Mouse (Mus musculus) neural tube, embryonic 14.5 days (tissue): ENCODE data around the gene Myo1h. TPM values are rescaled to one million over a fixed set of nuclear protein-coding genes. Genes with fewer than 3 reads are reported as not detected.

Source experiments
- ATAC-seq: fragments of 200-750 bp; cut with Nextera tagmentation; 2 replicates; pipeline ENCODE4 v1.8.0; 2017; ENCODE audit warnings: low read depth, mild to moderate bottlenecking, moderate TSS enrichment, moderate library complexity
- H3K27ac ChIP-seq: fragments of 300-500 bp; sonication (generic); 2 replicates; pipeline ENCODE4 v1.5.1; 2014; ENCODE audit warnings: low read depth, mild to moderate bottlenecking, control low read depth, low read length, moderate library complexity, mixed read lengths
- H3K27me3 ChIP-seq: fragments of 300-500 bp; sonication (generic); 2 replicates; pipeline ENCODE4 v1.6.1; 2014; ENCODE audit warnings: low read length; ENCODE audit not compliant: control insufficient read depth, insufficient read depth
- H3K36me3 ChIP-seq: fragments of 300-500 bp; sonication (generic); 2 replicates; pipeline ENCODE4 v1.6.1; 2014; ENCODE audit warnings: low read length, mixed read lengths; ENCODE audit not compliant: control insufficient read depth, insufficient read depth
- H3K4me1 ChIP-seq: fragments of 300-500 bp; sonication (generic); 2 replicates; pipeline ENCODE4 v1.6.1; 2014; ENCODE audit warnings: low read length; ENCODE audit not compliant: control insufficient read depth, insufficient read depth
- H3K4me2 ChIP-seq: fragments of 300-500 bp; sonication (generic); 2 replicates; pipeline ENCODE4 v1.6.1; 2014; ENCODE audit warnings: mild to moderate bottlenecking, low read depth, low read length, control low read depth
- H3K4me3 ChIP-seq: fragments of 300-500 bp; sonication (generic); 2 replicates; pipeline ENCODE4 v1.5.1; 2014; ENCODE audit warnings: low read depth, low read length, control low read depth, mixed read lengths
- H3K9ac ChIP-seq: fragments of 300-500 bp; sonication (generic); replicated peaks from 2 replicates; pipeline ENCODE4 v1.6.1; 2014; ENCODE audit warnings: low read depth, mild to moderate bottlenecking, control low read depth, low read length, mixed read lengths
- H3K9me3 ChIP-seq: fragments of 300-500 bp; sonication (generic); 2 replicates; pipeline ENCODE4 v1.6.1; 2016; ENCODE audit warnings: low read length; ENCODE audit not compliant: control insufficient read depth
- WGBS: fragments of 180-500 bp; shearing (Covaris S2); extraction: QIAGEN DNeasy Blood & Tissue Kit; methylation state at CpG from one replicate; pipeline ENCODE4 v1.1.7; 2014; 5-methylcytosine and 5-hydroxymethylcytosine counted together
- polyA plus RNA-seq: library from polyadenylated mRNA; unstranded; fragments of >200 nt; fragmentation: Nextera tagmentation; extraction: Ambion mirVana; gene quantifications from 2 replicates; pipeline ENCODE4 v1.2.1, GENCODE M21; 2014

The Myo1h gene
- polyA plus RNA-seq, 1 experiment from 2014 or later, result 0.75 TPM

- ATAC-seq, result no peak
- H3K36me3 ChIP-seq, result peaks cover 30% of the 10 kb centered on the region
- 83% methylated on average over 9 of the region's 9 CpGs for WGBS
- H3K4me1 ChIP-seq, result peaks cover 21% of the 10 kb centered on the region
- H3K9me3 ChIP-seq, result no peaks in the 10 kb centered on the region
- H3K4me2 ChIP-seq, result no peak overlapping the region
- no peak overlapping the region for H3K27ac ChIP-seq
- H3K9ac ChIP-seq, result no peak overlapping the region
- H3K4me3 ChIP-seq, result no peak overlapping the region
- no peaks in the 10 kb centered on the region for H3K27me3 ChIP-seq
These were observed 94.4 kb downstream of the Myo1h start for GRCm38 (mm10) chr5:114383184-114383904.

- Histone ChIP-seq H3K4me1 (peaks cover 10% of the 10 kb centered on the region), H3K9me3 (no peaks in the 10 kb centered on the region), H3K27me3 (no peaks in the 10 kb centered on the region), H3K4me3 (no peak overlapping the region), H3K36me3 (peaks cover 40% of the 10 kb centered on the region), H3K9ac (no peak overlapping the region), H3K27ac (no peak overlapping the region), H3K4me2 (no peak overlapping the region)
- ATAC-seq, result no peak
- 90% methylated on average over 8 of the region's 8 CpGs for WGBS
These were observed 95.5 kb downstream of the Myo1h start for GRCm38 (mm10) chr5:114384448-114384847.

- 87% methylated on average over 9 of the region's 9 CpGs for WGBS
- Histone ChIP-seq H3K27me3 (no peaks in the 10 kb centered on the region), H3K27ac (no peak overlapping the region), H3K4me3 (no peak overlapping the region), H3K4me1 (no peaks in the 10 kb centered on the region), H3K9me3 (no peaks in the 10 kb centered on the region), H3K9ac (no peak overlapping the region), H3K4me2 (no peak overlapping the region), H3K36me3 (peaks cover 69% of the 10 kb centered on the region)
- no peak for ATAC-seq
These were observed 104.2 kb downstream of the Myo1h start for GRCm38 (mm10) chr5:114393169-114393568.

- Histone ChIP-seq H3K27me3 (no peaks in the 10 kb centered on the region), H3K4me3 (no peak overlapping the region), H3K4me1 (no peaks in the 10 kb centered on the region), H3K4me2 (no peak overlapping the region), H3K9ac (no peak overlapping the region), H3K27ac (no peak overlapping the region), H3K9me3 (no peaks in the 10 kb centered on the region), H3K36me3 (peaks cover 88% of the 10 kb centered on the region)
- WGBS, result 94% methylated on average over 14 of the region's 14 CpGs
- ATAC-seq, result no peak
These were observed 117.6 kb downstream of the Myo1h start for GRCm38 (mm10) chr5:114406592-114406991.

GRCm38 (mm10) chr5:114407269-114407668 lies 118.3 kb downstream of the Myo1h start:
- ATAC-seq, result no peak
- no peak overlapping the region for H3K9ac ChIP-seq
- no peaks in the 10 kb centered on the region for H3K27me3 ChIP-seq
- H3K4me2 ChIP-seq, result no peak overlapping the region
- 78% methylated on average over 10 of the region's 10 CpGs for WGBS
- H3K27ac ChIP-seq, result no peak overlapping the region
- no peaks in the 10 kb centered on the region for H3K9me3 ChIP-seq
- no peaks in the 10 kb centered on the region for H3K4me1 ChIP-seq
- H3K36me3 ChIP-seq, result peaks cover 90% of the 10 kb centered on the region
- H3K4me3 ChIP-seq, result no peak overlapping the region

- H3K27ac ChIP-seq, result no peak overlapping the region
- no peak for ATAC-seq
- no peak overlapping the region for H3K4me2 ChIP-seq
- H3K9me3 ChIP-seq, result no peaks in the 10 kb centered on the region
- 92% methylated on average over 9 of the region's 9 CpGs for WGBS
- H3K4me3 ChIP-seq, result no peak overlapping the region
- H3K4me1 ChIP-seq, result no peaks in the 10 kb centered on the region
- H3K9ac ChIP-seq, result no peak overlapping the region
- H3K36me3 ChIP-seq, result peaks cover 90% of the 10 kb centered on the region
- no peaks in the 10 kb centered on the region for H3K27me3 ChIP-seq
These were observed 118.8 kb downstream of the Myo1h start for GRCm38 (mm10) chr5:114407810-114408209.

- Histone ChIP-seq H3K9me3 (no peaks in the 10 kb centered on the region), H3K36me3 (peaks cover 91% of the 10 kb centered on the region), H3K27ac (no peak overlapping the region), H3K27me3 (no peaks in the 10 kb centered on the region), H3K4me3 (no peak overlapping the region), H3K9ac (no peak overlapping the region), H3K4me2 (no peak overlapping the region), H3K4me1 (no peaks in the 10 kb centered on the region)
- ATAC-seq, result no peak
- WGBS, result 97% methylated on average over 11 of the region's 11 CpGs
These were observed 119.9 kb downstream of the Myo1h start for GRCm38 (mm10) chr5:114408846-114409245.

GRCm38 (mm10) chr5:114410429-114410828 lies 121.5 kb downstream of the Myo1h start:
- no peak overlapping the region for H3K4me2 ChIP-seq
- H3K9ac ChIP-seq, result no peak overlapping the region
- no peaks in the 10 kb centered on the region for H3K27me3 ChIP-seq
- H3K4me3 ChIP-seq, result no peak overlapping the region
- H3K36me3 ChIP-seq, result peaks cover 84% of the 10 kb centered on the region
- H3K4me1 ChIP-seq, result no peaks in the 10 kb centered on the region
- H3K9me3 ChIP-seq, result no peaks in the 10 kb centered on the region
- ATAC-seq, result no peak
- 91% methylated on average over 13 of the region's 13 CpGs for WGBS
- no peak overlapping the region for H3K27ac ChIP-seq

GRCm38 (mm10) chr5:114412361-114412998 lies 123.5 kb downstream of the Myo1h start:
- no peak for ATAC-seq
- H3K27ac ChIP-seq, result no peak overlapping the region
- H3K27me3 ChIP-seq, result no peaks in the 10 kb centered on the region
- no peak overlapping the region for H3K9ac ChIP-seq
- H3K36me3 ChIP-seq, result peaks cover 80% of the 10 kb centered on the region
- no peaks in the 10 kb centered on the region for H3K9me3 ChIP-seq
- WGBS, result 82% methylated on average over 23 of the region's 23 CpGs
- H3K4me3 ChIP-seq, result no peak overlapping the region
- H3K4me2 ChIP-seq, result no peak overlapping the region
- H3K4me1 ChIP-seq, result no peaks in the 10 kb centered on the region
